Mouse (Mus musculus) layer of hippocampus, postnatal 14 days (tissue): Measurements from ENCODE around the gene Mapk8ip1. TPM values are rescaled to one million over a fixed set of nuclear protein-coding genes. Genes with fewer than 3 reads are reported as not detected.

ENCODE experiments used
- DNase-seq, 2 experiments: peaks; one replicate each; pipeline ENCODE4 v3.0.0; 2021 to 2022; ENCODE audit warnings: low spot score in 2 of 2, mixed read lengths in 1 of 2
- microRNA-seq, 2 experiments: library from miRNA; unstranded; fragments of <30 nt; microRNA quantifications; one replicate each; pipeline ENCODE4 v1.2.0; 2021
- total RNA-seq, 2 experiments: library from RNA; stranded (reverse); gene quantifications; 2 replicates each; pipeline ENCODE4 v1.2.3; 2021

Mapk8ip1 gene
- total RNA-seq, 2 experiments from 2014 or later, result 386 to 394 TPM

DNA sequence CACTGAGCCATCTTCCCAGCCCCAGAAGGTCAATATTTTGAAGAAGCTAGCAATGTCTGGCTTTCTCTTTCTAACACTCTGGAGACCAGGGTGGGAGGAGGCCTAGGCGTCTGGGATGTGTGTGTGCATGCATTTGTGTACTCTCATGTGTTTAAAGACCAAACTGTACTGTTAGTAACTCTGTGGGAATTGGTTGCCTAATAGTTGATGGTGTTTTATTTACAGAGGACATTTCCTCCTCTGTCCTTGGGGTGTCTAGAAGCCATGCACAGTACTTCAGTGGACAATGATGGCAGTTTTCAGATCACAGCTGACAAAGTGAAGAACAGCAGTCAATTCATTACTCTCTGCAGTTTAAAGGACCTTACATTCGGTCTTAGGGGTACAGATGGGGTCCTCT, 53.9 kb downstream of the Mapk8ip1 start:
- no peak for DNase-seq

DNA sequence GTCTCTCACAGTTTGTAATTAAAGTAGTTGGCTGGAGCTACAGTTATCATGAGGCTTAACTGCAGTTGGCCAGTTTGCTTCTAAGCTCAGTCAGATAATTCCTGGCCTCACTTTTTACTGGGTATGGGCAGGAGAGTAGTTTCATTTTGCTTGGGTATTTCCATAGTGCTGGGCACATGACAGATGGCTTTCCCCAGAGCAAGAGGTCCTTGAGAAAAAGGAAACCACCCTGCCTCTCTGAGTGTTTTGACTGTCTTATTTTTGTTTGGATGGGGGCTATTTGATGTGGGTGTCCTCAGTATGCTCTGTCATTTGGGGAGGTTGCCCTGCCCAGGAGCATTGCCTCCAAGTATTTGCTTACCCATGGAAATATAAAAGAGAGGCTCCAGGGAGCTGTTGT, 58.6 kb downstream of the Mapk8ip1 start:
- DNase-seq, result no peak

Small RNAs within 50 kb of the gene (microRNA-seq; reads per million reads assigned to microRNA genes)
- gene Mir7000, result 5.4 to 6.6 reads per million in 2 experiments

Other genes starting within 250 kb of the Mapk8ip1 start
- 10 to 100 TPM; 32.4 to 37.7 TPM for gene Pex16, start 26.6 kb downstream of the Mapk8ip1 start, total RNA-seq
- gene Large2, start 26.4 kb downstream of the Mapk8ip1 start, total RNA-seq, result 1 to 10 TPM in 1 of 2 experiments, not detected in 1; 1.7 TPM
- gene 1700029I15Rik, start 18.7 kb downstream of the Mapk8ip1 start, total RNA-seq, result 1 to 10 TPM; 4.5 to 5.4 TPM
- 100 to 1,000 TPM in 1 of 2 experiments, 10 to 100 TPM in 1; 89.0 to 110 TPM for gene Cry2, start 32.8 kb upstream of the Mapk8ip1 start, total RNA-seq
- 10 to 100 TPM; 16.7 to 18.8 TPM for gene Slc35c1, start 59.3 kb upstream of the Mapk8ip1 start, total RNA-seq
- 100 to 1,000 TPM; 201 to 212 TPM for gene Chst1, start 198.4 kb upstream of the Mapk8ip1 start, total RNA-seq